Mouse (Mus musculus): ENCODE measurements at regions not wholly inside any gene's neighbourhood (a gene's known extent, or its start where the extent isn't known, plus 50 kb on each side); places are given as distances from the start of the nearest gene placed in this dataset.

- H3K9me3 ChIP-seq = no peaks in the 10 kb centered on the region
- WGBS = 39% methylated on average over 7 of the region's 7 CpGs
- H3K4me2 ChIP-seq (replicated peaks) = no peak overlapping the region
- H3K4me1 ChIP-seq = peaks cover 18% of the 10 kb centered on the region; the same call in 1 of the 2 replicates
- H3K4me3 ChIP-seq = no peak overlapping the region
- no peak overlapping the region for H3K9ac ChIP-seq
- H3K27ac ChIP-seq = no peak overlapping the region
- ATAC-seq (ENCODE audit: low FRiP score, low read depth) = no peak
- no peaks in the 10 kb centered on the region for H3K27me3 ChIP-seq
- no peaks in the 10 kb centered on the region for H3K36me3 ChIP-seq
These were observed 206.6 kb upstream of the Id2 start for GRCm38 (mm10) chr12:25303500-25304050.

- no peaks in the 10 kb centered on the region for H3K9me3 ChIP-seq
- no peak overlapping the region for H3K9ac ChIP-seq
- H3K27ac ChIP-seq = no peak overlapping the region
- H3K4me2 ChIP-seq (replicated peaks) = no peak overlapping the region
- WGBS = 60% methylated on average over 9 of the region's 9 CpGs
- H3K4me3 ChIP-seq = no peak overlapping the region
- no peaks in the 10 kb centered on the region for H3K36me3 ChIP-seq
- no peak for ATAC-seq (ENCODE audit: low FRiP score, low read depth)
- no peaks in the 10 kb centered on the region for H3K27me3 ChIP-seq
- H3K4me1 ChIP-seq = peaks cover 9% of the 10 kb centered on the region; the same call in 1 of the 2 replicates
These were observed 204.0 kb upstream of the Id2 start for GRCm38 (mm10) chr12:25300804-25301390.

DNA sequence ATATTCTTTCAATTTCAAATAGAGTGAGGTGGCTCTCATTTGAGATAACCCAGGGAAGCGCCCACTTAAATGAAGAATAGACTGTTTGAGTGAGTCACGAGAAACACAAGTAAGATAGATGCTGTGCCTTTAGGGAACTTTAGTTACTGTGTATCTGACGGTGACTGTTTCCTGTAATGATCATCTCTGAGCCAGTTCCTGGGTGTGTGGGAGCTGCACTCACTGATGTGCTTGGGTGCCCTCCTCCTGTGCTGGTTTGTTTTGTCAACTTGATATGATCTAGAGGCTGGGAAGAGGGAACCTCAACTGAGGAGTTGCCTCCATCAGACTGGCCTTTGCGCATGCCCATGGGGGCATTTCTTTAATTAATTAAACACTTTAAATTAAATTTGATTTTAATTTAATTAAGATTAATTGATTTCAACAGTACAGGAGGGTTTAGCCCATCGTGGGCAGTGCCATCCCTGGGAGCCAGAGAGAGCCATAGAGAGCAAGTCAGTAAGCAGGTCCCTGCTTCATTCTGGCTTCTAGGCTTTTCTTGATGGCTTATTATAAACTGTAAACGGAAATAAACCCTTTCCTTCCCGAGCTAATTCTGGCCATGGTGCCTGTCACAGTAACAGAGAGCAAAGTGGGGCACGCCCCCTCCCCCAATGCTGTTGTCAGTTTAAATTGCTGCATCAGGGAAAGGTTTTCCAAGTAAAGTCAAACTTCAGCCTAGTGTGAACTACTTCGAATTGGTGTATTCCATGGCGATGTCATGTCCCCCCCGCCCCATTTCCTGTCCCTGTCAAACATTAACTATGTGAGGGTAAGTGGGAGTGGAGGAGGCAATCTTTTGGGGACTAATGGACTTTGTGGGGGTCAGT, 202.9 kb upstream of the Id2 start:
- Histone ChIP-seq H3K9me3 (no peaks in the 10 kb centered on the region), H3K4me1 (peaks cover 9% of the 10 kb centered on the region; the same call in 1 of the 2 replicates), H3K27ac (no peak overlapping the region), H3K36me3 (no peaks in the 10 kb centered on the region), H3K4me3 (no peak overlapping the region), H3K9ac (no peak overlapping the region), H3K27me3 (no peaks in the 10 kb centered on the region), H3K4me2 (replicated peaks) (no peak overlapping the region)
- 70% methylated on average over 11 of the region's 11 CpGs for WGBS
- no peak for ATAC-seq (ENCODE audit: low FRiP score, low read depth)

DNA sequence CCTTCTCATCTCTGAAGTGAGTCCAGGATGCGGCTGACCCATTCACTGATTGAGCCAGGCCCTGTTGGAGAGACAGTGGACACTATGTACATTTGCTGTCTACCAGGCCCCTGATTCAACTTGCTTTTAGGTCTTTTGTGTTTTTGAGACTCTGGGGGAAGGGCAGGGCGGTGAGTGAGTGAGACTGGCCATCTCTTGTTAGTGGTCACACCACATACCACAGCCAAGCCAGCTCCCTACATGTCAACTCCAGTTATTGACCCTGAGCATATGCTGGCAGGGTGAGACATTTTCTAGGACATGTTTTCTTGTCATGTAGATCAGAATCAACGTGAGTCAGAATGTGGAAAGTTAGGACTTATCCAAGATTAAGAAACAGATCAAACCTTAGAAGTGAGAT, 201.8 kb upstream of the Id2 start:
- ATAC-seq (ENCODE audit: low FRiP score, low read depth) = no peak
- Histone ChIP-seq H3K9me3 (no peaks in the 10 kb centered on the region), H3K9ac (no peak overlapping the region), H3K4me3 (no peak overlapping the region), H3K27ac (no peak overlapping the region), H3K36me3 (no peaks in the 10 kb centered on the region), H3K27me3 (no peaks in the 10 kb centered on the region), H3K4me1 (0 out of 2 replicates have a peak, but pooled peaks cover 6% of the 10 kb centered on the region), H3K4me2 (replicated peaks) (no peak overlapping the region)
- 91% methylated on average over 3 of the region's 3 CpGs for WGBS

DNA sequence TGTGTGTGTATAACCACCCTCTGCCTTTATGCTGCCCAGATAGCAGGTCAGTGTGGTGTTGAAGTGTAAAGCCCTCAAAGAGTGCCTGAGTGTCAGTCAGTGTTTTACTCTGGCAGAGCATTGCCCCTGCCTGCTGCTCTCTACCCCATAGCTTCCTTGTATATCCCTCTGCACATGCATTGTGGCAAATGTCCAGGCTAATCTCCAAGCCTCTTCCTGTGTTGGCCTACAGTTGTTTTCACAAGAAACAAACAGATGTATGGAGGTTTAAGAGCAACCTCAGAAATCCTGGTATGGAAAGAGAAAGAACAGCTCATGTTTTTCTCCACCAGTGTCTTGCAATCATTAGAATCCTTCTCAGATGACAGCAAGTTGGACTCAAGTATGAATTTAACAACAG, 201.0 kb upstream of the Id2 start:
- Histone ChIP-seq H3K27ac (no peak overlapping the region), H3K27me3 (no peaks in the 10 kb centered on the region), H3K9me3 (no peaks in the 10 kb centered on the region), H3K36me3 (no peaks in the 10 kb centered on the region), H3K9ac (no peak overlapping the region), H3K4me1 (0 out of 2 replicates have a peak, but pooled peaks cover 3% of the 10 kb centered on the region), H3K4me3 (no peak overlapping the region), H3K4me2 (replicated peaks) (no peak overlapping the region)
- ATAC-seq (ENCODE audit: low FRiP score, low read depth) = no peak

GRCm38 (mm10) chr12:25296648-25297047, 199.7 kb upstream of the Id2 start:
- 90% methylated on average over 3 of the region's 3 CpGs for WGBS
- ATAC-seq (ENCODE audit: low FRiP score, low read depth) = no peak
- Histone ChIP-seq H3K27me3 (no peaks in the 10 kb centered on the region), H3K9ac (no peak overlapping the region), H3K27ac (no peak overlapping the region), H3K4me1 (0 out of 2 replicates have a peak, but pooled peaks cover 3% of the 10 kb centered on the region), H3K36me3 (no peaks in the 10 kb centered on the region), H3K9me3 (no peaks in the 10 kb centered on the region), H3K4me3 (no peak overlapping the region), H3K4me2 (replicated peaks) (no peak overlapping the region)

DNA sequence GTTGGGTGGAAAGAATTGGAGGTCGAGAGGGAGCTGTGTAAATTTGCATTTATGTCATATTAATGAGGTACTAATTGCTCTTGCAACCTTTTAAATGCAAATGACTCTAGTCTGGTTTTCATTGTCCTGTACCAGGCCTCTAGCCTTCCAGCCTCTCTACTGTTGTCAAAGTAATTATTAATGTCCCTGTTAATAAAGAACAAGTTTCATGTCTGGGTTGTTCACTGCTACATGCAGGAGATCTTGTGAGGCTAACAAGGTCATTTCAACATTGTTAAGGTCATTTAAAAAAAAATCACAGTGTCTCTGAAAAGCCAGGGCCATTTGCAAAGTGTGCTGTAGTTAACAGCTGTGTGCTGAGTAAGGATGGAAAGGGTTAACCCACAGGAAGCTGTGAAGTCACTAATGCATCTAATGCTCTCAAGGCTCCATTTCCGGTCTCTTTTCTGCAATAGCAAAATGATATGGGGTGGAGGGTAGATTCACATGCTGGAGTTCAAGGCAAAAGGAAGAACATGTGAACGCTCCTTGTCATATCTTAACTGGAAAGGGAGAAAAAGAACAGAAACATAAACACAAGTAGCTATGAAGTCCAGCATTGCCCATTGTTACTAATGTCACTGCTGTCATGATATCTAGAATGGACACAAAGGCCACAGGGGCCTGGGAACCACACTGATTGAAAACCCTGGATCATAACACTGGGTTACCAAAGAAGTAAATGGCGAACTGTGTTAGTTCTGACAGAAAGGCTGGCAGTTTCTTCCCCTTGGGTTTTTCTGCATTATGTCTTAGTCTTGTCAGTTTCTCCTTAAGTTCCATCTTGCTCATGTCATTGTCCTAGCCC, 197.5 kb upstream of the Id2 start:
- ATAC-seq (ENCODE audit: low FRiP score, low read depth) = no peak
- 0 out of 2 replicates have a peak, but pooled peaks cover 3% of the 10 kb centered on the region for H3K4me1 ChIP-seq
- H3K27ac ChIP-seq = no peak overlapping the region
- 52% methylated on average over 4 of the region's 4 CpGs for WGBS
- no peak overlapping the region for H3K4me2 ChIP-seq (replicated peaks)
- no peak overlapping the region for H3K9ac ChIP-seq
- H3K9me3 ChIP-seq = no peaks in the 10 kb centered on the region
- no peaks in the 10 kb centered on the region for H3K36me3 ChIP-seq
- H3K4me3 ChIP-seq = no peak overlapping the region
- H3K27me3 ChIP-seq = no peaks in the 10 kb centered on the region

GRCm38 (mm10) chr12:25293470-25294178, 196.7 kb upstream of the Id2 start:
- Histone ChIP-seq H3K27me3 (no peaks in the 10 kb centered on the region), H3K9me3 (no peaks in the 10 kb centered on the region), H3K4me2 (replicated peaks) (no peak overlapping the region), H3K4me1 (0 out of 2 replicates have a peak, but pooled peaks cover 3% of the 10 kb centered on the region), H3K4me3 (no peak overlapping the region), H3K27ac (no peak overlapping the region), H3K36me3 (no peaks in the 10 kb centered on the region), H3K9ac (no peak overlapping the region)
- 23% methylated on average over 6 of the region's 6 CpGs for WGBS
- ATAC-seq (ENCODE audit: low FRiP score, low read depth) = no peak

DNA sequence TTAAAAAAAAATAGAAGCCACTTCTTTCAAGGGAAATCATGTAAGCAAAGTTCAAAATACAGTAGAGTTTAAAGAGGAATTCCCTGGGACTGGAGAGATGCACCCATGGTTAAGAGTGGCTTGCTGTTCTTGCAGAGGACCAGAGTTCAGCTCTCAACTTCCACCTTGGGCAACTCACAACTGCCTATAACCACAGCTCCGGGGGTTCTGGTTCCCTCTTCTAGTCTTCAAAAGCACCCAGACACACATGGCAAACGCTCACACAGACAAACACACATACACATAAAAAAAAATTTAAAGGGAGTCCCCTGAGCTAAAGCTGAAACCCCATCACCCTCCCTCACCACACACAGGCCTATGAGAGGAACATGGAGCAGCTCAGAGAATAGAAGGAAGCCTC, 192.4 kb upstream of the Id2 start:
- H3K36me3 ChIP-seq = no peaks in the 10 kb centered on the region
- no peak overlapping the region for H3K4me2 ChIP-seq (replicated peaks)
- ATAC-seq (ENCODE audit: low FRiP score, low read depth) = no peak
- no peak overlapping the region for H3K27ac ChIP-seq
- no peaks in the 10 kb centered on the region for H3K9me3 ChIP-seq
- H3K4me1 ChIP-seq = 0 out of 2 replicates have a peak, but pooled peaks cover 2% of the 10 kb centered on the region
- H3K9ac ChIP-seq = no peak overlapping the region
- WGBS = 72% methylated on average over 2 of the region's 2 CpGs
- no peak overlapping the region for H3K4me3 ChIP-seq
- no peaks in the 10 kb centered on the region for H3K27me3 ChIP-seq

GRCm38 (mm10) chr12:25283808-25284207, 186.9 kb upstream of the Id2 start:
- Histone ChIP-seq H3K27me3 (0 out of 2 replicates have a peak, but pooled peaks cover 1% of the 10 kb centered on the region), H3K9me3 (no peaks in the 10 kb centered on the region), H3K27ac (no peak overlapping the region), H3K4me2 (replicated peaks) (no peak overlapping the region), H3K9ac (no peak overlapping the region), H3K4me1 (no peaks in the 10 kb centered on the region), H3K36me3 (no peaks in the 10 kb centered on the region), H3K4me3 (no peak overlapping the region)
- ATAC-seq (ENCODE audit: low FRiP score, low read depth) = no peak
- 80% methylated on average over 3 of the region's 3 CpGs for WGBS

- 69% methylated on average over 1 of the region's 1 CpGs for whole genome bisulfite sequencing
- H3K36me3 ChIP-seq = no peaks in the 10 kb centered on the region
These were observed 184.5 kb upstream of the Id2 start for GRCm38 (mm10) chr12:25281438-25281837.

More at GRCm38 (mm10) chr12:25281438-25281837, 184.5 kb upstream of the Id2 start:
- Histone ChIP-seq H3K9ac (no peak overlapping the region), H3K9me3 (peaks cover 2% of the 10 kb centered on the region; the same call in 1 of the 2 replicates), H3K4me3 (no peak overlapping the region), H3K27me3 (0 out of 2 replicates have a peak, but pooled peaks cover 9% of the 10 kb centered on the region), H3K4me1 (no peaks in the 10 kb centered on the region), H3K4me2 (replicated peaks) (no peak overlapping the region), H3K27ac (no peak overlapping the region)
- no peak for ATAC-seq (ENCODE audit: low FRiP score, low read depth)
